Mouse (Mus musculus) liver, adult (tissue): ENCODE results near the gene Prr30.

ENCODE experiments used
- GATA4 ChIP-seq: IDR thresholded peaks from 2 replicates; pipeline ENCODE4 v1.6.1; 2014; ENCODE audit warnings: mild to moderate bottlenecking, low read length; ENCODE audit not compliant: insufficient replicate concordance

Gene Prr30

DNA sequence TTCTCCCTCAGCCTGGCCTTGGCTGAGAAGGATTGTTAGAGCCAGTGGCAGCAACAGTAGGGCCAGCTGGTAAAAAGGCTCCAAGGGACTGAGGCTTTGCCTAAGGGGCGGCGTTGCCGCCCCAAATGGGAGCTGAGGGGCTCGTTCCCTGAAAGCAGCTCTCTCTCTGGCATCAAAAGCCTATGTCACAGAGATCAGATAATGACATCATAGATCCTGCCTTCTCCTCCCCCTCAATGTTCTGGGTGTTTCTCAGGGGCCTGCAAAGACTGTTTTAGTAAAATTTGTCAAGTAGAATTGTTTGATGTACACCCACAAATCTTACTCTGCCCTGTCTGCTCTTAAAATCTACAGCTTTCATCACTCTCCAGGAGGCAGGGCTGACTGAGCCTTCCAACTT lies at the start of gene Prr30:
Gene Prr30, minus strand, starts transcription at position 101 of the 400 bp plus-strand sequence.
- no peak for TF ChIP-seq GATA4

DNA sequence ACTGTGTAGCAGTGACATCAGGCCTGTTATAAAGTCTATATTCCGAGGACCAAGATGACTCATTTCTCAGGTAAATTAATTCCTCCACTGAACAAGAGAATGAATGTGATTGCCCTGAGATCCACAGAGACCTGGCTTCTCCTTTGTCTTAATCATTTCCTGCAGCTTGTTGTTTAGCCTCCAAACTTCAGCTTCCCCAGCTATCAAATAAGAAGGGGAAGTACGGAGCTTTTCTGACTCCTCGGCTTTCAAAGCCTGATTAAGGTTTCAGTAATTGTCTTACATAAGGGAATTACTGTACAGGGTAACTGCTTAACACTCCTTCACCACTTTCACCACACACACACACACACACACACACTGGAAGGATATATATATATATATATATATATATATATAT lies 46.7 kb upstream of the Prr30 start:
- no peak for TF ChIP-seq GATA4

DNA sequence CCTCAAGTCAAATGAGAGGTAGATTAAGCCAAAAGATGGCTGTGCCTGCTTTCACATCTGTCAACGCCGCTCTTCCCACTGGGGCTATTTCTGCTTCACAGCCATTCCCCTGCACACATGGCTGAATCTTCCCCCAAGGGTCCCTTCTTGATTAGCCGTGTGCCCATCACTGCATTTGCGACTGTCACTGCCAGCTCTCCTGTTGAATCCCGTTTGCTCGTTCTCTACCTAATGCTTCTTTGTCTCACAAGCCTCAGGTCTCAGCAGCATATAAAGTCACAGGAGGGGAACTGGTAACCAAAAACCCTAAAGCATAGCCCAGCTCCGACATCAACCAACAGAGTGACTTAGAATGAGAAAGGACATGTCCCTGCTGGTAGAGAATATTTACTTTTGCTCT lies 45.6 kb upstream of the Prr30 start:
- TF ChIP-seq GATA4 = no peak

- no peak for TF ChIP-seq GATA4
Measured at GRCm38 (mm10) chr14:101237965-101238364, 37.8 kb upstream of the Prr30 start.

GRCm38 (mm10) chr14:101229068-101229467 lies 28.9 kb upstream of the Prr30 start:
- TF ChIP-seq GATA4 = no peak

DNA sequence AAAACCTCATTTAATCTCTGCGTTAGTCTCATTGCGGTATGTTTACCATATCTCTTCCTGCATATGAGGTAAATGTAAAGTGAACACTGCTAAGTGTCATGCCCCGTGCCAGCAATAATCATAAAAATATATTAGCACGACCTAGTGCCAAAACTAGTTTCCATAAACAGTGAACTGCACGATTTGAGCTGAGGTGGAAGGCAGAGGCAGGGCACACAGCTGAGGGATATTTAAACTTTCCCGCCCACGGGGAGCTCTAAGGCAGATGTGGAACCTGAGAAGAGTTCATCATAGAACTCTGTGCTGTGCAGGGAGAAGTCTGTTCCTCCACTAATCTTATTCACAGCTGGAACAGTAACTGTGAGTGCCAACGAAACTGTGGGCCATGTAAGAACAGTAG lies 22.2 kb upstream of the Prr30 start:
- TF ChIP-seq GATA4 = no peak

- no peak for TF ChIP-seq GATA4
Measured at GRCm38 (mm10) chr14:101172258-101172657, 27.9 kb downstream of the Prr30 start.
